Mouse (Mus musculus) erythroblast, embryonic 14.5 days (primary cell): ENCODE results near the gene Olfr961.

Source experiments
- GATA1 ChIP-seq: IDR thresholded peaks from 2 replicates; pipeline ENCODE4 v1.6.1; 2012; ENCODE audit warnings: low read length, inconsistent platforms, mixed read lengths
- TAL1 ChIP-seq: IDR thresholded peaks from 3 replicates; pipeline ENCODE4 v1.6.1; 2012; ENCODE audit warnings: low read length, inconsistent platforms, mixed read lengths

DNA sequence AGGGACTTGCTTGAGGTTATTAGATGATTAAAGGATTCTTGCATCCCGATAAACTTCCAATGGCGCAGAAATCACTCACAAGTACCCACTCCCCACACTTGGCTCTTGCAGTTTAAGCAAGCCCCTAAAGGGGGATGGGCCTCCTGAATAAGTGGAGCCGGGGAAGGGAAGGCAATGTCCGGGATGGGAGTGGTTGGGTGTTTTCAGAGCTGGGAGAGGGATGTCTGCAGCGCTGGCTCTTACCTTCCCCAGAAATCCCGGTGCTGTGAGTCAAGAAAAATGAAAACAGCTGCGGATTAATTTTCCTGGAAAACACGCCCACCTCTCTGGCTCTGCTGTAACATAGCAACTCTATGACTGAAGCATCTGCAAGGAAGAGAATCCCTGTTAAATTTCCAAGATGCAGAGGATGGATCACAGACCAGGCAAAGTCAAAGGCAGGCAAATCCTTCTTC, 40.9 kb upstream of the Olfr961 start, which contains the start of gene AW551984:
- TF ChIP-seq GATA1 = no peak
- no peak for TF ChIP-seq TAL1
